In genomic region chr16:49855836-49856503, GRCm38 (mm10) we compare ENCODE assay signal across 7 mouse cellular contexts. TPM values are rescaled to one million over a fixed set of nuclear protein-coding genes. Genes with fewer than 3 reads are reported as not detected.
DNase-seq lines count a peak whose midpoint lies in the region; ATAC-seq lines count a peak whose summit lies in the region.

No protein-coding gene starts in this region.

- H3K4me1 ChIP-seq in lung, embryonic 15.5 days = peaks cover 31% of the 10 kb centered on the region
- 0 out of 2 replicates have a peak, but pooled peaks cover 4% of the 10 kb centered on the region for H3K4me1 ChIP-seq in stomach, embryonic 15.5 days

- H3K4me2 ChIP-seq in lung, embryonic 15.5 days = peak overlapping the region; percentile 74
- peak overlapping the region; percentile 67 for H3K4me2 ChIP-seq in stomach, embryonic 15.5 days

- H3K36me3 ChIP-seq in lung, embryonic 15.5 days = no peaks in the 10 kb centered on the region
- H3K36me3 ChIP-seq in stomach, embryonic 15.5 days = no peaks in the 10 kb centered on the region; the same call in 1 of the 2 replicates

- H3K9ac ChIP-seq in lung, embryonic 15.5 days = peak overlapping the region; percentile 91
- peak overlapping the region; percentile 96 for H3K9ac ChIP-seq in stomach, embryonic 15.5 days

- WGBS in lung, embryonic 15.5 days = under 1% methylated on average over 34 of the region's 39 CpGs
- under 1% methylated on average over 29 of the region's 39 CpGs for WGBS in stomach, embryonic 15.5 days

- DNase-seq in lung, postnatal 4 days = no peak
- DNase-seq in brain, adult 2 months (ENCODE audit: low read depth, low spot score) = peak; percentile 84
- peak; percentile 40 for DNase-seq in forelimb bud, embryonic 11.5 days (ENCODE audit: low read depth, low spot score)
- DNase-seq in lung, postnatal 10 days = peak; percentile 75
- DNase-seq in spleen, postnatal 4 days (ENCODE audit: low spot score in 2 of 2) = no peak

- H3K4me3 ChIP-seq in lung, embryonic 15.5 days = peak overlapping the region; percentile 89
- peak overlapping the region; percentile 89 for H3K4me3 ChIP-seq in stomach, embryonic 15.5 days (replicated peaks)

- no peaks in the 10 kb centered on the region for H3K27me3 ChIP-seq in lung, embryonic 15.5 days
- H3K27me3 ChIP-seq in stomach, embryonic 15.5 days (replicated peaks) = no peaks in the 10 kb centered on the region

- H3K9me3 ChIP-seq in lung, embryonic 15.5 days = no peaks in the 10 kb centered on the region
- no peaks in the 10 kb centered on the region for H3K9me3 ChIP-seq in stomach, embryonic 15.5 days

- peak; percentile 77 for ATAC-seq in lung, embryonic 15.5 days (ENCODE audit: borderline replicate concordance, extremely low read depth, low FRiP score, low TSS enrichment)
- peak; percentile 62 for ATAC-seq in stomach, embryonic 15.5 days (ENCODE audit: insufficient read depth, low FRiP score, low read depth)

- peak overlapping the region; percentile 99 for H3K27ac ChIP-seq in lung, embryonic 15.5 days
- peak overlapping the region; percentile 99 for H3K27ac ChIP-seq in stomach, embryonic 15.5 days

RNA-seq across cellular contexts. Expression of gene Cd47, which starts 55.6 kb away (rescaled TPM):
- 108 and 123 TPM in 2 replicates for polyA plus RNA-seq in lung, embryonic 15.5 days (2015; fragmentation: Nextera tagmentation; extraction: Ambion mirVana)
- 90.4 and 103 TPM in 2 replicates for polyA plus RNA-seq in stomach, embryonic 15.5 days (2015; fragmentation: Nextera tagmentation; extraction: Ambion mirVana)

Comparison
In these comparisons a context has a peak if more than half of its experiments do, and no peak if none do; other contexts are left out.
1. DNase-seq: peak in brain, adult 2 months (single experiment), forelimb bud, embryonic 11.5 days (single experiment) and lung, postnatal 10 days (single experiment); none in lung, postnatal 4 days (0 of 2) and spleen, postnatal 4 days (0 of 2).